Mouse (Mus musculus): ENCODE data around the gene Gm20809.
"Not testable (repeated sequence)": the region's sequence is repeated elsewhere in the genome, so short reads cannot be mapped to it uniquely, and the experiment has no call there.

Gm20809 gene

DNA sequence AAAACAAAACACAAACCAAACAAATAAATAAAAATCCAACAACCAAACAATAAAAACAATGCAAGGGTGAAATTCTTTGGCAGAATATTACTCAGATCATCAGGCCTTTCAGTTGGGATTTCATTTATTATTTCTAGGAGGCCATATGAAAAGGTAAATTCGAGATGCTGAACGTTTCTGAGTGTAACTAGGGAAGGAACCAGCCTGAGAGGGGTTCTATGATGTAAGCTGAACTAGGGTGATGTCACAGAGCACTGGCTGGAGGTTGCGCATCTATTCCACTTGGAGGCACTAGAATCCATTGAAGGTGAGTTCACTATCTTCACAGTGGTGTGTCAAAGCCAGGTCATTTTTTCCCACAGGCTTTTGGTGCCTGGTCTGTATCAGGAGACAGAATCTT lies at the start of gene Gm20809:
Gm20809 (plus strand) TSS at position 301 of the 400 bp plus-strand sequence.
- DNase-seq: not testable (repeated sequence)
